Mouse (Mus musculus) MEL (cell line): Measurements from ENCODE around the gene Slc25a11.

Experiments used
- GATA1 ChIP-seq: IDR thresholded peaks from 2 replicates; pipeline ENCODE4 v1.6.1; 2011; ENCODE audit warnings: low read depth, low read length, improper control_type of control experiment
- MAX ChIP-seq: IDR thresholded peaks from 2 replicates; pipeline ENCODE4 v1.6.1; 2011; ENCODE audit warnings: low read length, improper control_type of control experiment

- TF ChIP-seq MAX: no peak
- no peak for TF ChIP-seq GATA1
Measured at GRCm38 (mm10) chr11:70674501-70674900, 27.2 kb upstream of the Slc25a11 start.
